Mouse (Mus musculus): ENCODE data around the gene P2rx3.

P2rx3 gene

GRCm38 (mm10) chr2:85043623-85044022 is 6.4 kb upstream of the P2rx3 start:
- DNase-seq (ENCODE audit: low read depth, low spot score), result no peak

GRCm38 (mm10) chr2:85038336-85038735 is 1.1 kb upstream of the P2rx3 start:
- no peak for DNase-seq (ENCODE audit: low read depth, low spot score)

GRCm38 (mm10) chr2:85036507-85037046 is 685 bp downstream of the P2rx3 start:
- no peak for DNase-seq (ENCODE audit: low read depth, low spot score)

GRCm38 (mm10) chr2:85034169-85034568 is 3.1 kb downstream of the P2rx3 start:
- DNase-seq (ENCODE audit: low read depth, low spot score), result no peak

GRCm38 (mm10) chr2:85033121-85033520 is 4.1 kb downstream of the P2rx3 start:
- no peak for DNase-seq (ENCODE audit: low read depth, low spot score)

- DNase-seq (ENCODE audit: low read depth, low spot score), result no peak
These were observed 6.3 kb downstream of the P2rx3 start for GRCm38 (mm10) chr2:85030989-85031388.

GRCm38 (mm10) chr2:85029897-85030296 is 7.4 kb downstream of the P2rx3 start:
- no peak for DNase-seq (ENCODE audit: low read depth, low spot score)

- no peak for DNase-seq (ENCODE audit: low read depth, low spot score)
These were observed 10.0 kb downstream of the P2rx3 start for GRCm38 (mm10) chr2:85027281-85027680.

GRCm38 (mm10) chr2:85026178-85026577 is 11.1 kb downstream of the P2rx3 start:
- no peak for DNase-seq (ENCODE audit: low read depth, low spot score)

GRCm38 (mm10) chr2:85022043-85022442 is 15.2 kb downstream of the P2rx3 start:
- no peak for DNase-seq (ENCODE audit: low read depth, low spot score)

- no peak for DNase-seq (ENCODE audit: low read depth, low spot score)
These were observed 22.7 kb downstream of the P2rx3 start for GRCm38 (mm10) chr2:85014588-85014982.

- no peak for DNase-seq (ENCODE audit: low read depth, low spot score)
These were observed 23.3 kb downstream of the P2rx3 start for GRCm38 (mm10) chr2:85013826-85014587.

- no peak for DNase-seq (ENCODE audit: low read depth, low spot score)
These were observed 24.6 kb downstream of the P2rx3 start for GRCm38 (mm10) chr2:85012679-85013078.

- no peak for DNase-seq (ENCODE audit: low read depth, low spot score)
These were observed 25.2 kb downstream of the P2rx3 start for GRCm38 (mm10) chr2:85011906-85012604.

- DNase-seq (ENCODE audit: low read depth, low spot score), result no peak
These were observed 28.1 kb downstream of the P2rx3 start for GRCm38 (mm10) chr2:85009212-85009611.

- DNase-seq (ENCODE audit: low read depth, low spot score), result no peak
These were observed 29.5 kb downstream of the P2rx3 start for GRCm38 (mm10) chr2:85007729-85008128.

- DNase-seq (ENCODE audit: low read depth, low spot score), result no peak
These were observed 30.7 kb downstream of the P2rx3 start for GRCm38 (mm10) chr2:85006600-85006999.

- no peak for DNase-seq (ENCODE audit: low read depth, low spot score)
These were observed 32.9 kb downstream of the P2rx3 start for GRCm38 (mm10) chr2:85004341-85004740.

- no peak for DNase-seq (ENCODE audit: low read depth, low spot score)
These were observed 34.7 kb downstream of the P2rx3 start for GRCm38 (mm10) chr2:85002575-85002974.

- no peak for DNase-seq (ENCODE audit: low read depth, low spot score)
These were observed 35.8 kb downstream of the P2rx3 start for GRCm38 (mm10) chr2:85001497-85001896.

GRCm38 (mm10) chr2:84999486-85000181 is 37.6 kb downstream of the P2rx3 start:
- no peak for DNase-seq (ENCODE audit: low read depth, low spot score)

- no peak for DNase-seq (ENCODE audit: low read depth, low spot score)
These were observed 40.9 kb downstream of the P2rx3 start for GRCm38 (mm10) chr2:84996376-84996775.
